Mouse (Mus musculus) neural tube, embryonic 14.5 days (tissue): Measurements from ENCODE around the gene Svbp. TPM values are rescaled to one million over a fixed set of nuclear protein-coding genes. Genes with fewer than 3 reads are reported as not detected.

ENCODE experiments used
- ATAC-seq: fragments of 200-750 bp; cut with Nextera tagmentation; 2 replicates; pipeline ENCODE4 v1.8.0; 2017; ENCODE audit warnings: low read depth, mild to moderate bottlenecking, moderate TSS enrichment, moderate library complexity
- H3K27ac ChIP-seq: fragments of 300-500 bp; sonication (generic); 2 replicates; pipeline ENCODE4 v1.5.1; 2014; ENCODE audit warnings: low read depth, mild to moderate bottlenecking, control low read depth, low read length, moderate library complexity, mixed read lengths
- H3K27me3 ChIP-seq: fragments of 300-500 bp; sonication (generic); 2 replicates; pipeline ENCODE4 v1.6.1; 2014; ENCODE audit warnings: low read length; ENCODE audit not compliant: control insufficient read depth, insufficient read depth
- H3K36me3 ChIP-seq: fragments of 300-500 bp; sonication (generic); 2 replicates; pipeline ENCODE4 v1.6.1; 2014; ENCODE audit warnings: low read length, mixed read lengths; ENCODE audit not compliant: control insufficient read depth, insufficient read depth
- H3K4me1 ChIP-seq: fragments of 300-500 bp; sonication (generic); 2 replicates; pipeline ENCODE4 v1.6.1; 2014; ENCODE audit warnings: low read length; ENCODE audit not compliant: control insufficient read depth, insufficient read depth
- H3K4me2 ChIP-seq: fragments of 300-500 bp; sonication (generic); 2 replicates; pipeline ENCODE4 v1.6.1; 2014; ENCODE audit warnings: mild to moderate bottlenecking, low read depth, low read length, control low read depth
- H3K4me3 ChIP-seq: fragments of 300-500 bp; sonication (generic); 2 replicates; pipeline ENCODE4 v1.5.1; 2014; ENCODE audit warnings: low read depth, low read length, control low read depth, mixed read lengths
- H3K9ac ChIP-seq: fragments of 300-500 bp; sonication (generic); replicated peaks from 2 replicates; pipeline ENCODE4 v1.6.1; 2014; ENCODE audit warnings: low read depth, mild to moderate bottlenecking, control low read depth, low read length, mixed read lengths
- H3K9me3 ChIP-seq: fragments of 300-500 bp; sonication (generic); 2 replicates; pipeline ENCODE4 v1.6.1; 2016; ENCODE audit warnings: low read length; ENCODE audit not compliant: control insufficient read depth
- WGBS: fragments of 180-500 bp; shearing (Covaris S2); extraction: QIAGEN DNeasy Blood & Tissue Kit; methylation state at CpG from one replicate; pipeline ENCODE4 v1.1.7; 2014; 5-methylcytosine and 5-hydroxymethylcytosine counted together
- polyA plus RNA-seq: library from polyadenylated mRNA; unstranded; fragments of >200 nt; fragmentation: Nextera tagmentation; extraction: Ambion mirVana; gene quantifications from 2 replicates; pipeline ENCODE4 v1.2.1, GENCODE M21; 2014

Svbp gene
- polyA plus RNA-seq, 1 experiment from 2014 or later, result 254 TPM

DNA sequence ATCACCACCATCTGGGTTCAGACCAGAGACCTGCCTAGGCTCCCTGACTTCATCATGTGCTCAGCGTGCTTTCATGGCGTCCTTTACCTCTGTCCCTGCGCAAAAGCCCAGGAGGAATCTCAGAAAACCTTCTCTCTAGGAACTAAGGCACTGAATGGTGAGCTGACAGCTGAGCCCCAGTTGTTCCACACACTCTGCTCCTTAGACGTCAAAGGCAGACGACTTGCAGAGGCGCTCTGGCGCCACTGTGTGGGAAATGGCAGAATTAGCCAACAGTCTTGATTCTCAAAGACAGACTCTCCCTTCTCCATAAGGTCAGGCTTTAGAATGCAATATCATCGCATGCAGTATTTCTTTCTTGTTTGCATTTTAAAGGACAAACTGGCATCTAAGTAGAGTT lies 9.6 kb downstream of the Svbp start:
- no peak overlapping the region for H3K4me2 ChIP-seq
- H3K9me3 ChIP-seq, result no peaks in the 10 kb centered on the region
- WGBS, result 13% methylated on average over 8 of the region's 8 CpGs
- ATAC-seq, result peak; percentile 70; the same call in 1 of the 2 replicates
- H3K36me3 ChIP-seq, result peaks cover 5% of the 10 kb centered on the region; the same call in 1 of the 2 replicates
- H3K9ac ChIP-seq, result no peak overlapping the region
- no peaks in the 10 kb centered on the region for H3K4me1 ChIP-seq
- no peak overlapping the region for H3K4me3 ChIP-seq
- no peak overlapping the region for H3K27ac ChIP-seq
- H3K27me3 ChIP-seq, result no peaks in the 10 kb centered on the region

DNA sequence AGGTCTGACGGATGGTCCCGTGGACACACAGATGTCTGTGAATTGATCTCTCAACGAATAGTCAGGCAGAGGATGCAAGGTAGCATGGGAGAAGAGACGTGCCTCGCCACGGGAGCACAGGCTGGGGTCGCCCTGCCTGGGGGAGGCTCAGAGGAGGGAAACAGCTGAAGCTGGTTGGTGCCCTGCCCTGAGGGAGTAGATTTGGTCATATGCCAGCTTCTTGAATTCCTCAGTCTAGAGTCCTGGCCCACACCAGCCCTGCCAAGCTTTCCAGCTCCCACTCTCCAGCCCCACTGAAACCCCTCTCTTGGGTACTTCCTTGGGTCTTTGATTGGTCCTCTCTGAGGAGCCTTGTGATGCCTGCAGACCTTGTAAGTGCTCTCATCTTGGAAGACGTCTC lies 21.6 kb downstream of the Svbp start:
- H3K4me1 ChIP-seq, result no peaks in the 10 kb centered on the region
- WGBS, result 74% methylated on average over 8 of the region's 8 CpGs

DNA sequence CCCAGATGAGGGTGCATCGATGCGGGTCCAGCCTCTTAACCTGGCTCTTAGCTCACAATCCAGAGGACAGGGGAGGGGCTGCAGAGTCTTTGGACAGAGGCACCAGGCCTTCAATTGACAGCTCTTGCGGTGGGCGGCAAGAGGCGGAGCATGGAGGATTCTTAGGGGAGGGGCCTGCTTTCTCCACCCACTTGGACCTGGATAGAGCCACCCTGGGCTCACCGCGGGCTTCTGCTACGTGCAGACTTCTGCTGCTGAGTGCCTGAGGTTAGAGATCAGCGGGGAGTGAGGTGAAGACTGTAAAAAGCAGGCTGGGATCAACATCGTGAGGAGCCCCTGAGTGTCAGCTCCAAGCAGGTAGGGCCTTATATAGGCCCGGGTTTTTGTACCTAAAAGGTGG lies 23.1 kb downstream of the Svbp start, which contains the start of gene Tmem269:
TSS of gene Tmem269 (minus strand) at position 49 of the 400 bp plus-strand sequence.
- Histone ChIP-seq H3K9ac (no peak within 1 kb of the TSS), H3K4me2 (no peak within 1 kb of the TSS), H3K36me3 (no peaks in the 10 kb centered on the region), H3K4me1 (no peaks in the 10 kb centered on the region), H3K9me3 (no peaks in the 10 kb centered on the region), H3K27ac (no peak within 1 kb of the TSS), H3K4me3 (no peak within 1 kb of the TSS), H3K27me3 (no peaks in the 10 kb centered on the region)
- WGBS, result 19% methylated on average over 11 of the region's 11 CpGs
- 0 out of 2 replicates have a peak, but pooled peaks have one; percentile 19 for ATAC-seq

More for the DNA sequence above, 21.6 kb downstream of the Svbp start:
- no peak overlapping the region for H3K9ac ChIP-seq
- no peaks in the 10 kb centered on the region for H3K9me3 ChIP-seq
- H3K4me2 ChIP-seq, result no peak overlapping the region
- no peak overlapping the region for H3K27ac ChIP-seq
- peak; percentile 26; the same call in 1 of the 2 replicates for ATAC-seq
- H3K27me3 ChIP-seq, result no peaks in the 10 kb centered on the region
- no peak overlapping the region for H3K4me3 ChIP-seq
- H3K36me3 ChIP-seq, result no peaks in the 10 kb centered on the region

DNA sequence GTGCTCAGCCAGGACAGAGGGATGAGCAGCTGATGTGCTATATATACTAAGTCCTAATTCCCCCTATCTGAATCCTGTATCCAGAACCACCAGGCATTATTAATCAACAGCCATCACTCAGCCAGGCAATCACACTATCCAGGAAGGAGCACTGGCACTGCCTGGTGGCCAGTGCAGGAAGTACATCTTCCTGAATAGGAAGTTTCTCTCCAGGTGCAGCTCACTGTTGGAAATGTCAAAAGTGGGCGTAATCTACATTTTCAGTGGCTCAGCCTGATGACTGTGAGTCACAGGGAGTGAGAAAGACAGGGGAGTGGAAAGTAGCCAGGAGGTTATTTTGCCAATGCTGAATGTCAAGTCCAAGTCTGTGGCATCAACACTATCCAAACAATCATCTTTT lies 28.6 kb downstream of the Svbp start:
- no peaks in the 10 kb centered on the region for H3K27me3 ChIP-seq
- WGBS, result 95% methylated on average over 1 of the region's 1 CpGs
- no peak for ATAC-seq
- no peak overlapping the region for H3K4me3 ChIP-seq
- H3K4me1 ChIP-seq, result no peaks in the 10 kb centered on the region
- no peak overlapping the region for H3K9ac ChIP-seq
- peaks cover 25% of the 10 kb centered on the region for H3K36me3 ChIP-seq
- H3K27ac ChIP-seq, result no peak overlapping the region
- no peaks in the 10 kb centered on the region for H3K9me3 ChIP-seq
- no peak overlapping the region for H3K4me2 ChIP-seq

DNA sequence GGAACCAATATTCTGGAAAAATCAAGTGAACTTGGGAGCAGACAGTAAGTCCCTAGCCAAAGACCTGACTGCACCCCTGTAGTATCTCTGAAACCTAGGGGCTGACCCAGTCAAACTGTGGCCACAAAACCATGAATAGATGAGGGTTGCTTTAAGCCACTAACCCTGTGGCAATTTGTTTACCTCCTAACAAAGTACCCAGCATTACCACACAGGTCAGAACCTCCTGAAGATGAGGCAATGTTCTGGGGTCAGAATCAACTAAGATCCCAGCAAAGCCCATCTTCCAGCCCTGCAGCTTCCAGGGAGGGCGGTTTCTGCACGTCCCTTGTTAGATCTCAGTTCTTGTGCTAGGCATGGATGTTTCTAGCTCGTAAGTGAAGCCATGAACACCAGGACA lies 29.4 kb downstream of the Svbp start:
- Histone ChIP-seq H3K4me3 (no peak overlapping the region), H3K9me3 (no peaks in the 10 kb centered on the region), H3K27me3 (no peaks in the 10 kb centered on the region), H3K9ac (no peak overlapping the region), H3K4me1 (no peaks in the 10 kb centered on the region), H3K36me3 (peaks cover 25% of the 10 kb centered on the region), H3K4me2 (no peak overlapping the region), H3K27ac (no peak overlapping the region)
- 97% methylated on average over 3 of the region's 3 CpGs for WGBS
- no peak for ATAC-seq

DNA sequence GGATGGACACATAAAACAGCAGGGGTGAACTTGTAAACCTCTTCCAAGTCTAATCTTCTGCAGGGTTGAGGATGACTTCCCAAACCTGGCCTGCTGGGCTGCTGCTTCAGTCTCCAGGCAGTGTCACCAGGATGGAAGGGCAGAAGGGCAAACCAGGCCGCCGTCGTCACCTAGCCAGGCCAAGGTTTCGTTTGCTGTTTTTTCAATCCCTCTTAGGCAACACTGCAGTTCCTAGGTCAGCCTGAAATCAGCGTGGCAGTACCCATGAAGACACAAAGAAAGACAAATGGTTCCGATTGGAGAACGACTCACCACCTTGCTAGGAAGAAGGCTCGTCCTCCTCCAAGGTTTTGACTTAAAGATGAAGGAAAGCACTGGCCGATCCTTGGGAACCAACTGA lies 30.6 kb downstream of the Svbp start:
- Histone ChIP-seq H3K27ac (no peak overlapping the region), H3K4me2 (no peak overlapping the region), H3K4me1 (no peaks in the 10 kb centered on the region), H3K9ac (no peak overlapping the region), H3K9me3 (no peaks in the 10 kb centered on the region), H3K4me3 (no peak overlapping the region), H3K36me3 (peaks cover 25% of the 10 kb centered on the region), H3K27me3 (no peaks in the 10 kb centered on the region)
- WGBS, result 86% methylated on average over 9 of the region's 9 CpGs
- ATAC-seq, result no peak

DNA sequence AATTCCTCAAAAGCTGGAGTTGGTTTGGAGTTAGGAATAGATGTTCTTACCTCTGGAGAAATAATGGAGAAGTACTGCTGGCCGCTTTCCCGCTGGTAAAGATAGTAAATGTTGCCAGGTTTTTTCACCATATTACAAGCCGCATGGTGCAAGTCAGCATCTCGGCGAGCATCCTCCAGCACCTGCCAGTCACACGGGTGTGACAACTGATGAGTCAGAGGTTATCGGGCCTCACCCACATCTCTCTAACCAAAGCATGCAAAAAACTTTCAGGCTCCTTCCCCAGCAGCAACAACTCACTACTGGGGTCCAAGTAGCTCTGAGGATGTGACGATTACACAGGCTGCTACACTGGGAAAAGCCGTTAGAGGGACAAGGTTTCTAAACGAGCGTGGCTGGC lies 31.6 kb downstream of the Svbp start:
- Histone ChIP-seq H3K9me3 (no peaks in the 10 kb centered on the region), H3K4me2 (no peak overlapping the region), H3K36me3 (peaks cover 25% of the 10 kb centered on the region), H3K9ac (no peak overlapping the region), H3K27ac (no peak overlapping the region), H3K4me3 (no peak overlapping the region), H3K4me1 (peaks cover 4% of the 10 kb centered on the region; the same call in 1 of the 2 replicates), H3K27me3 (no peaks in the 10 kb centered on the region)
- no peak for ATAC-seq
- 93% methylated on average over 11 of the region's 11 CpGs for WGBS

DNA sequence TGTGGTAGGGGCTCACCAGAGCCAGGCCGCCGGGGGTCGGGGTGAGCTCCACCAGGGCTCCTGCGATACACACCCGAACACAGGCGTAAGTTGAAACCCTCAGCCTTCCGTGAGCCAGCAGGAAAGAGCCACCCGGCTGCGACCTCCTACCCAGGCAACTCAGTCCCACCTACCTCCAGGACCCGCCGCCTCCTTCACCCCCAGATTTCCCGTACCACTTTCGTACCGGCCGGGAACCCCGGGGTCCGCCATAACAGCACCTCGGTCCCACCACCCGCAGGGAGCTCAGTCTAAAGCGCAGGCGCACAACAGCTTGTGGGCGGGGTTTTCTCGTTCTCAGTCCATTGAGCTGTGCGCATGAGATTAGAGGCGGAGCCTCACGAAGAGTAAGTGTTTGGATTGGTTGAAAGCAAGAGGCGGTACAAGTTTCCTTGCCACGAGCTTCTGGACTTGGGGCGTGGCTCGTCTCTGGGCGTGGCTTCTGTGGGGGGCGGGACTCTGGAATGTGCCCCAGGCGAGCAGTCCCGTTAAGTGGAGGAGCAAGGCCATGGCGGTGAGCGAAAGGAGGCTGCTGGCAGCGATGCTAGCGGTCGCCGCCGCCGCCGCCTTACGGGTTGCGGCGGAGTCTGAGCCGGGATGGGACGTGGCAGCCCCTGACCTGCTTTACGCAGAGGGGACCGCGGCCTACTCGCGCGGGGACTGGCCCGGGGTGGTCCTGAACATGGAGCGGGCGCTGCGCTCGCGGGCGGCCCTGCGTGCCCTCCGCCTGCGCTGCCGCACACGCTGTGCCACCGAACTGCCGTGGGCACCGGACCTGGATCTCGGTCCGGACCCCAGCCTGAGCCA lies 37.5 kb downstream of the Svbp start, which contains the start of the genes AU022252 and P3h1:
TSS of gene AU022252 (minus strand) at position 303 of the 846 bp plus-strand sequence.
TSS of gene P3h1 (plus strand) at position 506 of the 846 bp plus-strand sequence.
- H3K4me3 ChIP-seq, result peak within 1 kb of the TSS; percentile 81
- peak within 1 kb of the TSS; percentile 73 for H3K9ac ChIP-seq
- under 1% methylated on average over 65 of the region's 71 CpGs for WGBS
- H3K4me1 ChIP-seq, result peaks cover 7% of the 10 kb centered on the region; the same call in 1 of the 2 replicates
- no peaks in the 10 kb centered on the region for H3K27me3 ChIP-seq
- H3K36me3 ChIP-seq, result peaks cover 8% of the 10 kb centered on the region; the same call in 1 of the 2 replicates
- no peaks in the 10 kb centered on the region for H3K9me3 ChIP-seq
- peak within 1 kb of the TSS; percentile 39; the same call in 1 of the 2 replicates for H3K27ac ChIP-seq
- H3K4me2 ChIP-seq, result peak within 1 kb of the TSS; percentile 85
- ATAC-seq, result peak; percentile 96
